Mouse (Mus musculus) forebrain, embryonic 15.5 days (tissue): ENCODE measurements around the gene Uhrf2. TPM values are rescaled to one million over a fixed set of nuclear protein-coding genes. Genes with fewer than 3 reads are reported as not detected.

Source experiments
- polyA plus RNA-seq: library from polyadenylated mRNA; unstranded; fragments of >200 nt; fragmentation: Nextera tagmentation; extraction: Ambion mirVana; gene quantifications from 2 replicates; pipeline ENCODE4 v1.2.1, GENCODE M21; 2015

The Uhrf2 gene
- polyA plus RNA-seq, 1 experiment from 2014 or later: 69.1 TPM

Other genes with a start within 250 kb of the Uhrf2 start
- 7.6 and 8.1 TPM in 2 replicates for gene 9930021J03Rik, start 224.5 kb upstream of the Uhrf2 start, polyA plus RNA-seq
- gene Ranbp6, start 217.5 kb upstream of the Uhrf2 start, polyA plus RNA-seq: 35.8 and 39.6 TPM in 2 replicates
- 0.29 and 0.34 TPM in 2 replicates for gene Il33, start 105.4 kb upstream of the Uhrf2 start, polyA plus RNA-seq
- not detected in 2 replicates for gene Trpd52l3, start 26.7 kb upstream of the Uhrf2 start, polyA plus RNA-seq
- gene Gldc, start 144.9 kb downstream of the Uhrf2 start, polyA plus RNA-seq: 15.4 and 15.7 TPM in 2 replicates
- gene Mbl2, start 202.4 kb downstream of the Uhrf2 start, polyA plus RNA-seq: not detected in 2 replicates